Mouse (Mus musculus) myocyte (in vitro differentiated cells): ENCODE results near the gene Dnah2.

Experiments used
- CEBPB ChIP-seq: IDR thresholded peaks from 2 replicates; pipeline ENCODE4 v1.6.1; 2011; ENCODE audit warnings: mild to moderate bottlenecking, moderate library complexity; ENCODE audit not compliant: poor library complexity, insufficient read depth, severe bottlenecking
- MAX ChIP-seq: IDR thresholded peaks from one replicate; pipeline ENCODE4 v1.6.1; 2011; ENCODE audit warnings: low read depth, mild to moderate bottlenecking, control low read depth
- MYOG ChIP-seq, 3 experiments: IDR thresholded peaks; one replicate each; pipeline ENCODE4 v1.6.1; 2011; ENCODE audit warnings: control low read depth in 2 of 3, low read depth in 2 of 3, mild to moderate bottlenecking in 2 of 3; ENCODE audit not compliant: insufficient read length in 2 of 3, control insufficient read depth in 1 of 3, insufficient read depth in 1 of 3
- POLR2A ChIP-seq: IDR thresholded peaks from one replicate; pipeline ENCODE4 v1.6.1; 2011; ENCODE audit warnings: low read depth, mild to moderate bottlenecking, control low read depth, moderate library complexity; ENCODE audit not compliant: insufficient read length
- POLR2AphosphoS2 ChIP-seq: IDR thresholded peaks from one replicate; pipeline ENCODE4 v1.6.1; 2011; ENCODE audit warnings: low read depth, control low read depth; ENCODE audit not compliant: insufficient read length
- REST ChIP-seq: IDR thresholded peaks from one replicate; pipeline ENCODE4 v1.6.1; 2011; ENCODE audit warnings: mild to moderate bottlenecking, control low read depth, moderate library complexity; ENCODE audit not compliant: insufficient read depth, insufficient read length
- SRF ChIP-seq: IDR thresholded peaks from one replicate; pipeline ENCODE4 v1.6.1; 2011; ENCODE audit warnings: low read depth; ENCODE audit not compliant: control insufficient read depth, insufficient read length
- TCF12 ChIP-seq: IDR thresholded peaks from one replicate; pipeline ENCODE4 v1.6.1; 2011; ENCODE audit warnings: mild to moderate bottlenecking, control low read depth; ENCODE audit not compliant: poor library complexity, insufficient read depth, severe bottlenecking
- TCF3 ChIP-seq: IDR thresholded peaks from one replicate; pipeline ENCODE4 v1.6.1; 2011; ENCODE audit warnings: low read depth, control low read depth; ENCODE audit not compliant: insufficient read length
- USF1 ChIP-seq: IDR thresholded peaks from one replicate; pipeline ENCODE4 v1.6.1; 2011; ENCODE audit warnings: low read depth, mild to moderate bottlenecking, control low read depth, moderate library complexity

GRCm38 (mm10) chr11:69409378-69410044 is 139.4 kb downstream of the Dnah2 start:
- peak; percentile 42 for TF ChIP-seq POLR2A
- no peak for TF ChIP-seq CEBPB
- TF ChIP-seq USF1, result no peak
- TF ChIP-seq MAX, result no peak
- TF ChIP-seq MYOG (IDR thresholded peaks at IDR 0.05; ENCODE audit: control insufficient read depth in 1 of 3, insufficient read depth in 1 of 3, insufficient read length in 2 of 3, low read depth in 2 of 3), result no peak
- no peak for TF ChIP-seq REST
- no peak for TF ChIP-seq SRF
- TF ChIP-seq POLR2AphosphoS2, result peak; percentile 76
- no peak for TF ChIP-seq TCF12
- TF ChIP-seq TCF3, result no peak
